Mouse (Mus musculus): ENCODE results near the gene Sstr3.
A peak's percentile ranks its signal among the peaks of the same experiment; 100 is the strongest.

The Sstr3 gene

DNA sequence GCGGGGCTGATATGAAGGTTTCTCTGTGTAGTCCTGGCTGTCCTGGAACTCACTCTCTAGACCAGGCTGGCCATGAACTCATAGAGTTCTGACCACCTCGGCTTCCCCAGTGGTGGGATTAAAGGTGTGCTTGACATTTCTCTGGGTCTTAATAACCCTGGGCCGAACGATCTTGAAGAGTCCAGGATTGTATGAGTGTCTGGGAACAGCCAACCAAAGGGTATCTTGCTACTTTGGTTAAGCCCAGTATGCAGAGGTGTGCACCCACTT is 13.1 kb downstream of the Sstr3 start:
- DNase-seq (ENCODE audit: extremely low read depth, low read depth, low spot score): no peak

- DNase-seq (ENCODE audit: extremely low read depth, low read depth, low spot score): no peak
These were observed 13.6 kb downstream of the Sstr3 start, which contains the start of gene C1qtnf6 for GRCm38 (mm10) chr15:78530671-78531450. Gene C1qtnf6 (minus strand): TSS chr15:78531416.

- DNase-seq (ENCODE audit: extremely low read depth, low read depth, low spot score): no peak
These were observed 14.3 kb downstream of the Sstr3 start for GRCm38 (mm10) chr15:78530141-78530540.

DNA sequence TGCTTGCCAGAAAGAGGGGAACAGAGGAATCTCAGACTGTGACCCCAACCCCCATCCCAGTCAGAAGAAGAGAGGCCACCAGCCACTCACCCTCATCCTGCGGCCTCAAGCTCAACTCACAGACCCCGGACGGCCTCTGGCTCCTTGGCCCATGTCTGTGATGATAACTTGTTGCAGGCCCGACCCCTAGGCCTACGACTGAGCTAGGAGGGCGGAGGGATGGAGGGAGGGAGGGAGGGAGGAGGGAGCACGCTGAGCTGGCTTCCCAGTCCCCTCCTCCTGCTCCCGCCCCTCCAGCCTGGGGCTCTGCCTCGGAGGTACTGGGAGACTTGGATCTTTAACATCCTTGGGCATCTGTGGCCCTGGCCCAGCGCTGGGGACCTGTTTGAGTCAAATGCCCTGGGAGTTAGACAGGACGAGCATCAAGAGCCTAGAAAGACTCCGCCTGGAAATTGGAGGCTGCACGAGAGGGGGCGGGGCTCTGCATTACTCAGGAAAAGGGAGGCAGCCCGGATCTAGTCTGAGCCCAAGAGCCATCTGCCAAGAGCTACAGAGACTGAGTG is 15.0 kb downstream of the Sstr3 start:
- no peak for DNase-seq (ENCODE audit: extremely low read depth, low read depth, low spot score)

DNA sequence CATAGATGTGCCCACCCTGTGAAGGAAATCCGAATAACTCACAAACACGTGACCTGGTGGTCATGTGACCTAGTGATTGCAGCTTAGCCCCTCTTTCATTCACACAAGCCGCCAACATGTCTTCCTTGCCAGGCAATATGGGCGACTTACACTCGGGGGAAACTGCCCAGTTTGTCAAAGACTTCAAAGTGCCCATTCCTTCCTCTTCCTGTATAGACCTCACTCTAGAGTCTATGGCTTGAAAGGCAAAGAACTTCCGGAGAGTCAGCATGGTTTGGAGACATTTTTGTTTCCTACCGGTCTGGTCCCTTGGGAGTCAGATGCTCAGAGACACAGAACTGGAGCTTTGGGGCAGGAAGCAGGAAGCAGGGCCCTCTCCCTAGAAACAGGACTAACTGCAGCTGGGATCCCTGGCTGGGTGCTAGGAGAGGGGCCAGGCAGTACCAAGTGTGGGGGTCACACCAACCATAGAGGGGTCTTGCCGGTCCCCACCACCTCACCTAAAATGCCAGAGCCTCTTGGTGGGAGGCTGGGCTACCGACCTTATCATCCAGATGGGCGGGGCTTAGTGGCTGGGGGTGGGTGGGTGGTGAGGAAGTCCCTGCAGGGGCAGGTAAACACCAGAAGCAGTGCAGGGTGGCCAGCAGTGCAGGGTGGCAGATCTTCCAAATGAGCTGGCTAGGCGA is 15.6 kb downstream of the Sstr3 start:
- no peak for DNase-seq (ENCODE audit: extremely low read depth, low read depth, low spot score)

GRCm38 (mm10) chr15:78527973-78528372 is 16.5 kb downstream of the Sstr3 start:
- DNase-seq (ENCODE audit: extremely low read depth, low read depth, low spot score): no peak

GRCm38 (mm10) chr15:78524163-78524562 is 20.3 kb downstream of the Sstr3 start:
- DNase-seq (ENCODE audit: extremely low read depth, low read depth, low spot score): no peak

DNA sequence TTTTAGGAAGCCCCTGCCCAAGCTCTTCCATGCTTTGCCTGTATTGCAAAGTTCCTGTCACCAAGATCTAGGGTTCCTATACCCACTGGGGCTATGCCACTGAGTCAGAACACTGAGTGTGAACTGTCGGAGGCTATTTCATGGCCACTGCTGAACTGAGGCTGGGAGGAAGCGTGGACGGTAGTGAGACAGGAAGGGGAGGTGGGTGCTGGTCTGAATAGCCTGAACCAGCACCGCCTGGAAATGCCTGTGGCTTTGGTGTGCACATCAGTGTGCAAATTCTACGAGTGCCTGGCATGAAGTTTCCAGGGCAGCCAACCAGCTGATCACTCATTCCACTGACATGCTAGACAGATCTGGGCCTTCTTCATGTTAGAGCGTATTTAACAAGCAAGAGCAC is 22.6 kb downstream of the Sstr3 start:
- no peak for DNase-seq (ENCODE audit: extremely low read depth, low read depth, low spot score)

DNA sequence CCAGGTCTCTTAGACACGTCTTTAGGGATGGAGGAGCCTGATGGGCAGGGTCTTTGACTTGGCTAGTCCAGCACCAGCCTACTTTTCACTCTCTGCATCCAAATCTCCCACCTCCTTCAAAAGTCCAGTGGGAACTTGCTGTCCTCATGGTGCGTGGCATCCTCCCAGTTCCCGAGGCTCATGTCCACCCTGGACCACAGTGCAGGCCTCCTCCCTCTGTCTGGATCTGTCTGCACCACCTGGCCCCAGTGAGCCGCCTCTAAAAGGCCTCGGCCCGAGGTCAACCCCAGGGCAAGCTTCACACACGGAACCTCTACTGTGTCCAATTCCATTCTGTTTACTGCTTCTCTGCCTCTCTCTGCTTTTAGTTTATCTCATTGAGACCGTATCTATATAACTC is 23.2 kb downstream of the Sstr3 start:
- no peak for DNase-seq (ENCODE audit: extremely low read depth, low read depth, low spot score)

GRCm38 (mm10) chr15:78520112-78520715 is 24.3 kb downstream of the Sstr3 start:
- DNase-seq (ENCODE audit: extremely low read depth, low read depth, low spot score): no peak

- DNase-seq (ENCODE audit: extremely low read depth, low read depth, low spot score): no peak
These were observed 26.3 kb downstream of the Sstr3 start for GRCm38 (mm10) chr15:78518221-78518620.

DNA sequence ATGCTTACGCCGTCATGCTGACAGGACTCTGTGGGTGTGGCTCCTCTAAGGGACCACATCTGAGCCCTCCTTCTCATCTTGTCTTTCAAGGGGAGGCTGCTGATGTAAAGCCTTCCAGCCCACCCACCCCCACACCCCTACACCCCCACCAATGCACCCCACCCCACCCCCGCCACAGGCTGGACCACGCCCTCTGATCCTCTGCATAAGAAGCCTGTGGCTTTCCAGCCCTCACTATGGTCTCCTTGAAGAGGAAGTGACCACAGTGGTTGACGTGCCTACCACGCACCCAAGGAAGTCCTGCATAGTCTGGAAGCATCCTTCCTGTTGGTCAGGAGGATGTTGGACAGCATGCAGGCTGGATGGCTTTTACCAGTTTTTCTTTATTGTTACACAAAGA is 28.7 kb downstream of the Sstr3 start:
- no peak for DNase-seq (ENCODE audit: extremely low read depth, low read depth, low spot score)

- DNase-seq (ENCODE audit: extremely low read depth, low read depth, low spot score): no peak
These were observed 29.9 kb downstream of the Sstr3 start for GRCm38 (mm10) chr15:78514393-78515146.

DNA sequence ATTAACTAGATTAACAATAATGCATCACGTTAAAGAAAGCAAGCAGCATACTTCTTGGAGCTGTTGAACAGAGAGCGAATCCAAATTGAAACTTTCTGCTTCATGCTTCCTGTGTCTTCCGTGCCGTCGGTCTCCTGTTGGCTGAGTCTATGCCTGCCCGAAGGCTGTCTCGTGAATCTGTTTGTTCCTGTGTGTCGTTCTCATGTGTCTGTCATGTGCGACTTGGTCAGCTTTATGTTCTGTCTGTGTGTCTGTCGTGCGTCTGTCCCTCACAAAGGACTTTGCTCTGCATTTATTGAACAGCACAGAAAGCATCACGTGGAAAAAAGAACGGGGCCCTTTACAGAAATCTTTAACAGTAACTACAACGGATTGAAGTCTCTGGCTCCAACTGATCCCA is 31.5 kb downstream of the Sstr3 start:
- no peak for DNase-seq (ENCODE audit: extremely low read depth, low read depth, low spot score)

DNA sequence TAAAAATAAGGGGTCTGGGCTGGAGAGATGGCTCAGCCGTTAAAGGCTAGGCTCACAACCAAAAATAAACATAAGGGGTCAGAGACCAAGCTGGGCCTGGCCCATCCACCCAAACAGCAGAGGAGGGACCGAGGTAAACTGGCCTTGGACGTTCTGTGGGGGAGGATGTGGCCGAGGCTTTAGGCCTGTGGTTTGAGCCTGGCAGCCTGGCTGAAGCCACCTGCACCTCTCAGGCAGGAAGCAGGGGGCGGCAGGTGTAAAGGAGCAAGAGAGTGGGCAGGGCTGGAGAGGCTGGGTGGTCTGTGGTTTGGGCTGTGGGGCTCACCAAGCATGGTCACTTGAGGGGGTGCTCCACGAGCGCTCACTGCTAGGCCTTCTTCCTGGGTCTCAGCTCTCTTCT is 32.5 kb downstream of the Sstr3 start:
- DNase-seq (ENCODE audit: extremely low read depth, low read depth, low spot score): no peak

DNA sequence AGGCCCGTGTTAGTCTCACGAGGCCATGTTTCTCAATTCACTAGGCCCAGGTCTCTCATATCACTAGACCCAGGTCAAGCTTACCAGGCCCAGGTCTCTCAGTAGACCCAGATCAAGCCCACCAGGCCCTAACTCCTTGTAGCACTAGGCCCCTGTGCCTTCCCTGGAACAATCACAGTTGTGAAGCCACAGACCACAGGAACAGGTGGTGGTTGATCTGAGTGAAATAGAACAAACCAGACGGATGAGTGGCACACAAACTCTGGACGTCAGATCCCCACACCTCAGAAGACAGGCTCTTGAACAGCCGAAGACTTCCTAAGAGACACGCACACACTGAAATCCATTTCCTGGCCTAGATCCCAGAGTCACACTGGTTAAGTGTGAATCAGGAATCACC is 33.7 kb downstream of the Sstr3 start:
- no peak for DNase-seq (ENCODE audit: extremely low read depth, low read depth, low spot score)

DNA sequence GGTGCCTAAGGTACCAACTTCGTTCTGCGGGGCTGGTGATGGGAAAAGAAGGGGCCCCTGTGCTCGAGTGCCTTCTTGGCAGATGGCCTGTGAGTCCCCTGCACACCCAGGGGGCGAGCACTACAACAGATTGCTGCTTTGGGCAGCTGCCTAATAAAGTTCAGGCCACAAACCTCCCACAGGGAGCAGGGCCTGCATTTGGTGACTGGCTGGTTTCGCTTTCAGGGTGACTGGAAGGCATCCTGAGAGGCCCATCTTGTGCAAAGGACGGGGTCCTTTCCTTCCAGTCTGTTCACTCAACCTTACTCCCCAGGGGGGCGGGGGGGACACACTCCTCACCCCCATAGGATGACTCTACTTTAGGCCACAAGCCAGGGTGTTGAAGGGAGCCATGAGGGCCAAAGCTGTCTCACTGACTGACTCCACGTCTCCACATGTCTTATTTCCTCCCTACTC is 34.3 kb downstream of the Sstr3 start:
- no peak for DNase-seq (ENCODE audit: extremely low read depth, low read depth, low spot score)

DNA sequence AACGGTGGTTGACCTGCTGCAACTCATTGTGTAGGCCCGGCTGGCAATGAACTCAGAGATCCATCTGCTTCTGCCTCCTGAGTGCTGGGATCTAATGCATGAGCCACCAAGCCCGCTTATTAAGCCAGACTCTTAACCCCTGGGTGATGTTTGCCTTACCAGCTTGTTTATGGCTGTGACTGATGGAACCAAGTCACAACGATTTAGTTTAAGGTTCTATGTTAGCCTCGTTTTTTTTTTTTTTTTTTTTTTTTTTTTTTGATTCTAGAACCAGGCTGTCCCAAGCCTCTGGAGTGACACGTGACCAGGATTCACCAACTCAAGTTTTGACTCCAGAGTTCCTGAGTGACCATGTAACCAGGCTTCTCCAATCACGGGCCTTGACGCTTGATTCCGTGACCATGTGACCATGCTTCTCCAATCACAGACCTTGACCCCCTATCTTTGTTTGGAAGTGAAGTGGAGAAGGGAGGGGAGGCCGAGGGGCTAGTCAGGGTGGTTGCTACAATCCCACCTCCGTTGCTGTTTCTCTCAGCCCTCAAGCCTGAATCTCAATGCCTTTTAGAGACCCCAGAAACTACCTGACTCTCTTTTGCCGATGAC is 35.1 kb downstream of the Sstr3 start:
- no peak for DNase-seq (ENCODE audit: extremely low read depth, low read depth, low spot score)

DNA sequence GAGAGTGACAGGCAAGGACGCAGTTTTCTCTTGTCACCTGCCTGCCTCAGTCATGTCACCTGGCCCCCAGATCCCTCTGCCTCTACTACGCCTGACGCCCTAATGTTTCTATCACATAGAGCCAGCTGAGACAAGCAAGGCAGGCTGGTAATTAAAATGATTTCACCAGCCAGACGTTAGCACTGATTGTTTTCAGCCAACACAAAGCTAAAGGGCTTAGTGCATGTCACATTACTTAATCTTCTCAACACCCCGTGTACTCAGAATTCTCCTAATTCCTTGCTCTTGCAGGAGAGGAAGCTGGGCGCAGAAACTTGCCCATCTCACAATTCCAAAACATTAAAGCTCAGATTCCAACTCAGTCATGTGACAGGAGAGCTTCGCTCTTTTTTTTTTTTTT is 36.0 kb downstream of the Sstr3 start:
- peak; percentile 42 for DNase-seq (ENCODE audit: extremely low read depth, low read depth, low spot score)

- peak; percentile 54 for DNase-seq (ENCODE audit: extremely low read depth, low read depth, low spot score)
These were observed 38.9 kb downstream of the Sstr3 start for GRCm38 (mm10) chr15:78505541-78505940.

GRCm38 (mm10) chr15:78504816-78505215 is 39.7 kb downstream of the Sstr3 start:
- DNase-seq (ENCODE audit: extremely low read depth, low read depth, low spot score): no peak
